Mouse (Mus musculus): ENCODE measurements around the gene Apln. TPM values are rescaled to one million over a fixed set of nuclear protein-coding genes. Genes with fewer than 3 reads are reported as not detected.

The Apln gene
- total and polyA plus RNA-seq, 3 experiments = 0.08 TPM; not detected in 2

- Histone ChIP-seq H3K9ac (ENCODE audit: control insufficient read depth, low read depth, low read length, poor library complexity, severe bottlenecking) (no peak overlapping the region), H3K9me3 (replicated peaks; ENCODE audit: insufficient read depth, low read length) (no peaks in the 10 kb centered on the region), H3K27ac (ENCODE audit: control insufficient read depth, low read depth, low read length) (no peak overlapping the region), H3K27me3 (ENCODE audit: control insufficient read depth in 1 of 2, insufficient read depth in 2 of 2, low read length in 2 of 2) (no peaks in the 10 kb centered on the region; a peak in 2 of 4 replicates), H3K79me2 (ENCODE audit: control insufficient read depth, insufficient read depth, low read length, poor library complexity) (no peaks in the 10 kb centered on the region), H3K4me1 (ENCODE audit: control insufficient read depth in 1 of 2, insufficient read depth in 2 of 2, low read length in 2 of 2) (no peaks in the 10 kb centered on the region), H3K4me3 (ENCODE audit: control insufficient read depth in 1 of 2, insufficient read depth in 1 of 2, low read depth in 2 of 2, low read length in 2 of 2) (no peak overlapping the region), H3K36me3 (ENCODE audit: control insufficient read depth in 1 of 2, insufficient read depth in 2 of 2, low read length in 2 of 2) (no peaks in the 10 kb centered on the region)
- TF ChIP-seq CTCF (IDR thresholded peaks at IDR 0.05 in 2 of 3, conservative IDR thresholded peaks at IDR 0.05 in 1 of 3; ENCODE audit: control insufficient read depth in 1 of 3, insufficient read depth in 1 of 3, low read depth in 2 of 3, low read length in 3 of 3, poor library complexity in 1 of 3, severe bottlenecking in 1 of 3) = no peak
- TF ChIP-seq POLR2AphosphoS2 (IDR thresholded peaks at IDR 0.05; ENCODE audit: low read length) = no peak
- TF ChIP-seq TBP (IDR thresholded peaks at IDR 0.05; ENCODE audit: low read depth, low read length) = no peak
- no peak for TF ChIP-seq UBTF (IDR thresholded peaks at IDR 0.05; ENCODE audit: borderline replicate concordance, insufficient read depth, low read depth, low read length)
- no peak for DNase-seq (ENCODE audit: low read depth, low spot score)
Measured at GRCm38 (mm10) chrX:48044261-48044660, 9.6 kb upstream of the Apln start.

- Histone ChIP-seq H3K9me3 (replicated peaks; ENCODE audit: insufficient read depth, low read length) (no peaks in the 10 kb centered on the region), H3K9ac (ENCODE audit: control insufficient read depth, low read depth, low read length, poor library complexity, severe bottlenecking) (no peak overlapping the region), H3K27ac (ENCODE audit: control insufficient read depth, low read depth, low read length) (no peak overlapping the region), H3K79me2 (ENCODE audit: control insufficient read depth, insufficient read depth, low read length, poor library complexity) (no peaks in the 10 kb centered on the region), H3K27me3 (ENCODE audit: control insufficient read depth in 1 of 2, insufficient read depth in 2 of 2, low read length in 2 of 2) (no peaks in the 10 kb centered on the region; a peak in 2 of 4 replicates), H3K4me1 (ENCODE audit: control insufficient read depth in 1 of 2, insufficient read depth in 2 of 2, low read length in 2 of 2) (no peaks in the 10 kb centered on the region), H3K4me3 (ENCODE audit: control insufficient read depth in 1 of 2, insufficient read depth in 1 of 2, low read depth in 2 of 2, low read length in 2 of 2) (no peak overlapping the region), H3K36me3 (ENCODE audit: control insufficient read depth in 1 of 2, insufficient read depth in 2 of 2, low read length in 2 of 2) (no peaks in the 10 kb centered on the region)
- TF ChIP-seq GABPA (IDR thresholded peaks at IDR 0.05; ENCODE audit: low read depth, low read length) (no peak), KAT2A (conservative IDR thresholded peaks at IDR 0.05; ENCODE audit: low read depth, low read length) (no peak), CHD1 (IDR thresholded peaks at IDR 0.05; ENCODE audit: low read depth, low read length) (no peak), SIN3A (IDR thresholded peaks at IDR 0.05; ENCODE audit: low read length) (no peak), RAD21 (IDR thresholded peaks at IDR 0.05; ENCODE audit: low read depth, low read length) (no peak), MXI1 (IDR thresholded peaks at IDR 0.05; ENCODE audit: low read depth, low read length) (no peak), POLR2A (IDR thresholded peaks at IDR 0.05; ENCODE audit: control insufficient read depth in 1 of 2, insufficient read depth in 1 of 2, low read depth in 1 of 2, low read length in 2 of 2, poor library complexity in 1 of 2) (no peak), NRF1 (IDR thresholded peaks at IDR 0.05; ENCODE audit: insufficient read depth, low read depth, low read length, poor library complexity, severe bottlenecking) (no peak), MYB (IDR thresholded peaks at IDR 0.05; ENCODE audit: low read depth, low read length) (no peak), POLR2AphosphoS2 (IDR thresholded peaks at IDR 0.05; ENCODE audit: low read length) (no peak), TAL1 (IDR thresholded peaks at IDR 0.05; ENCODE audit: low read length) (no peak), ZMIZ1 (IDR thresholded peaks at IDR 0.05; ENCODE audit: low read depth, low read length) (no peak), TBP (IDR thresholded peaks at IDR 0.05; ENCODE audit: low read depth, low read length) (no peak), TCF12 (IDR thresholded peaks at IDR 0.05; ENCODE audit: low read depth, low read length) (no peak), E2F4 (IDR thresholded peaks at IDR 0.05; ENCODE audit: borderline replicate concordance, low read depth, low read length) (no peak)
- DNase-seq (ENCODE audit: low read depth, low spot score) = no peak
Measured at GRCm38 (mm10) chrX:48042748-48043147, 8.1 kb upstream of the Apln start.
